Mouse (Mus musculus) midbrain, embryonic 14.5 days (tissue): ENCODE data around the gene Celf1. TPM values are rescaled to one million over a fixed set of nuclear protein-coding genes. Genes with fewer than 3 reads are reported as not detected.

Source experiments
- ATAC-seq: fragments of 200-750 bp; cut with Nextera tagmentation; 2 replicates; pipeline ENCODE4 v1.8.0; 2017; ENCODE audit warnings: moderate number of reproducible peaks, moderate library complexity; ENCODE audit not compliant: low FRiP score, low TSS enrichment
- DNase-seq: peaks from one replicate; pipeline ENCODE4 v3.0.0-alpha.2; 2015
- H3K27ac ChIP-seq: fragments of 300-500 bp; sonication (generic); replicated peaks from 2 replicates; pipeline ENCODE4 v1.5.1; 2014; ENCODE audit warnings: mild to moderate bottlenecking, low read depth, low read length, moderate library complexity
- H3K27me3 ChIP-seq: fragments of 300-500 bp; sonication (generic); 2 replicates; pipeline ENCODE4 v1.6.1; 2014; ENCODE audit warnings: low read length, control low read depth, mixed read lengths; ENCODE audit not compliant: control insufficient read depth, insufficient read depth
- H3K36me3 ChIP-seq: fragments of 300-500 bp; sonication (generic); 2 replicates; pipeline ENCODE4 v1.6.1; 2014; ENCODE audit warnings: low read length, control low read depth; ENCODE audit not compliant: control insufficient read depth, insufficient read depth
- H3K4me1 ChIP-seq: fragments of 300-500 bp; sonication (generic); 2 replicates; pipeline ENCODE4 v1.6.1; 2014; ENCODE audit warnings: mild to moderate bottlenecking, antibody characterized with exemption, low read length, control low read depth; ENCODE audit not compliant: control insufficient read depth, insufficient read depth
- H3K4me2 ChIP-seq: fragments of 300-500 bp; sonication (generic); 2 replicates; pipeline ENCODE4 v1.6.1; 2014; ENCODE audit warnings: mild to moderate bottlenecking, low read length, moderate library complexity
- H3K4me3 ChIP-seq: fragments of 300-500 bp; sonication (generic); replicated peaks from 2 replicates; pipeline ENCODE4 v1.5.1; 2014; ENCODE audit warnings: low read depth, low read length
- H3K9ac ChIP-seq: fragments of 300-500 bp; sonication (generic); replicated peaks from 2 replicates; pipeline ENCODE4 v1.6.1; 2014; ENCODE audit warnings: mild to moderate bottlenecking, low read length, moderate library complexity
- H3K9me3 ChIP-seq: fragments of 300-500 bp; sonication (generic); 2 replicates; pipeline ENCODE4 v1.6.1; 2016; ENCODE audit warnings: low read length, control low read depth, mixed read lengths; ENCODE audit not compliant: control insufficient read depth
- WGBS: fragments of 180-500 bp; shearing (Covaris S2); extraction: QIAGEN DNeasy Blood & Tissue Kit; methylation state at CpG from one replicate; pipeline ENCODE4 v1.1.7; 2014; 5-methylcytosine and 5-hydroxymethylcytosine counted together
- polyA plus RNA-seq: library from polyadenylated mRNA; unstranded; fragments of >200 nt; fragmentation: Nextera tagmentation; extraction: Ambion mirVana; gene quantifications from 2 replicates; pipeline ENCODE4 v1.2.1, GENCODE M21; 2014

The Celf1 gene
- polyA plus RNA-seq, 1 experiment from 2014 or later, result 95.3 TPM

- Histone ChIP-seq H3K27me3 (no peaks in the 10 kb centered on the region), H3K9me3 (no peaks in the 10 kb centered on the region), H3K36me3 (no peaks in the 10 kb centered on the region), H3K27ac (no peak overlapping the region; the same call in 1 of the 2 replicates), H3K9ac (no peak overlapping the region), H3K4me1 (peaks cover 13% of the 10 kb centered on the region), H3K4me2 (no peak overlapping the region), H3K4me3 (no peak overlapping the region)
- DNase-seq (peak; percentile 78), ATAC-seq (no peak)
- 0% methylated on average over 1 of the region's 1 CpGs for WGBS
Measured at GRCm38 (mm10) chr2:90956053-90956452, 15.9 kb downstream of the Celf1 start.

GRCm38 (mm10) chr2:90958856-90959255, 18.7 kb downstream of the Celf1 start:
- whole genome bisulfite sequencing, result 87% methylated on average over 3 of the region's 3 CpGs
- no peak overlapping the region for H3K4me2 ChIP-seq
- H3K27ac ChIP-seq, result no peak overlapping the region
- DNase-seq, result no peak
- H3K9me3 ChIP-seq, result no peaks in the 10 kb centered on the region
- H3K27me3 ChIP-seq, result no peaks in the 10 kb centered on the region
- H3K9ac ChIP-seq, result no peak overlapping the region
- H3K36me3 ChIP-seq, result no peaks in the 10 kb centered on the region
- no peak for ATAC-seq
- peaks cover 13% of the 10 kb centered on the region for H3K4me1 ChIP-seq
- no peak overlapping the region for H3K4me3 ChIP-seq

GRCm38 (mm10) chr2:90960012-90960411, 19.8 kb downstream of the Celf1 start:
- Histone ChIP-seq H3K9me3 (no peaks in the 10 kb centered on the region), H3K4me3 (no peak overlapping the region), H3K4me2 (no peak overlapping the region), H3K27me3 (no peaks in the 10 kb centered on the region), H3K9ac (no peak overlapping the region), H3K4me1 (peaks cover 16% of the 10 kb centered on the region), H3K36me3 (no peaks in the 10 kb centered on the region), H3K27ac (no peak overlapping the region)
- ATAC-seq (no peak), DNase-seq (no peak)
- WGBS, result 96% methylated on average over 2 of the region's 2 CpGs

- Histone ChIP-seq H3K4me3 (no peak overlapping the region), H3K9me3 (no peaks in the 10 kb centered on the region), H3K27ac (no peak overlapping the region), H3K4me2 (no peak overlapping the region), H3K36me3 (no peaks in the 10 kb centered on the region), H3K4me1 (peaks cover 4% of the 10 kb centered on the region; the same call in 1 of the 2 replicates), H3K9ac (no peak overlapping the region), H3K27me3 (no peaks in the 10 kb centered on the region)
- no peak for ATAC-seq
- 96% methylated on average over 1 of the region's 1 CpGs for WGBS
- DNase-seq, result no peak
Measured at GRCm38 (mm10) chr2:90963304-90963703, 23.1 kb downstream of the Celf1 start.

- DNase-seq, result no peak
- H3K9me3 ChIP-seq, result no peaks in the 10 kb centered on the region
- no peak overlapping the region for H3K4me3 ChIP-seq
- H3K27me3 ChIP-seq, result no peaks in the 10 kb centered on the region
- no peak overlapping the region for H3K27ac ChIP-seq
- ATAC-seq, result no peak
- no peak overlapping the region for H3K4me2 ChIP-seq
- no peak overlapping the region for H3K9ac ChIP-seq
- H3K4me1 ChIP-seq, result peaks cover 4% of the 10 kb centered on the region; the same call in 1 of the 2 replicates
- 79% methylated on average over 7 of the region's 7 CpGs for WGBS
- H3K36me3 ChIP-seq, result no peaks in the 10 kb centered on the region
Measured at GRCm38 (mm10) chr2:90964811-90965465, 24.8 kb downstream of the Celf1 start.

GRCm38 (mm10) chr2:90965466-90966080, 25.4 kb downstream of the Celf1 start:
- Histone ChIP-seq H3K27ac (no peak overlapping the region), H3K27me3 (no peaks in the 10 kb centered on the region), H3K4me3 (no peak overlapping the region), H3K9me3 (no peaks in the 10 kb centered on the region), H3K4me1 (peaks cover 4% of the 10 kb centered on the region; the same call in 1 of the 2 replicates), H3K9ac (no peak overlapping the region), H3K36me3 (no peaks in the 10 kb centered on the region), H3K4me2 (no peak overlapping the region)
- ATAC-seq (no peak), DNase-seq (no peak)
- 93% methylated on average over 2 of the region's 2 CpGs for WGBS

- Histone ChIP-seq H3K9ac (no peak overlapping the region), H3K4me3 (no peak overlapping the region), H3K27ac (no peak overlapping the region), H3K4me1 (no peaks in the 10 kb centered on the region), H3K36me3 (no peaks in the 10 kb centered on the region), H3K4me2 (no peak overlapping the region), H3K27me3 (no peaks in the 10 kb centered on the region), H3K9me3 (no peaks in the 10 kb centered on the region)
- ATAC-seq (no peak), DNase-seq (no peak)
Measured at GRCm38 (mm10) chr2:90970606-90971005, 30.4 kb downstream of the Celf1 start.

GRCm38 (mm10) chr2:90974101-90974500, 33.9 kb downstream of the Celf1 start:
- Histone ChIP-seq H3K36me3 (no peaks in the 10 kb centered on the region), H3K4me1 (no peaks in the 10 kb centered on the region), H3K27ac (no peak overlapping the region), H3K9ac (no peak overlapping the region), H3K9me3 (no peaks in the 10 kb centered on the region), H3K27me3 (no peaks in the 10 kb centered on the region), H3K4me3 (no peak overlapping the region), H3K4me2 (no peak overlapping the region)
- ATAC-seq, result no peak
- DNase-seq, result no peak

- H3K27me3 ChIP-seq, result no peaks in the 10 kb centered on the region
- H3K9ac ChIP-seq, result no peak overlapping the region
- H3K36me3 ChIP-seq, result no peaks in the 10 kb centered on the region
- no peaks in the 10 kb centered on the region for H3K4me1 ChIP-seq
- H3K4me3 ChIP-seq, result no peak overlapping the region
- no peak overlapping the region for H3K27ac ChIP-seq
- no peaks in the 10 kb centered on the region for H3K9me3 ChIP-seq
- ATAC-seq (no peak), DNase-seq (no peak)
- whole genome bisulfite sequencing, result 88% methylated on average over 7 of the region's 7 CpGs
- H3K4me2 ChIP-seq, result no peak overlapping the region
Measured at GRCm38 (mm10) chr2:90975181-90975835, 35.1 kb downstream of the Celf1 start.
